Mouse (Mus musculus): ENCODE measurements around the gene Ifi35. TPM values are rescaled to one million over a fixed set of nuclear protein-coding genes. Genes with fewer than 3 reads are reported as not detected.

Gene Ifi35
- polyA plus RNA-seq, 1 experiment, result 14.8 TPM

- H3K4me3 ChIP-seq (ENCODE audit: insufficient read depth, low read depth, low read length), result no peak overlapping the region
- no peaks in the 10 kb centered on the region for H3K4me1 ChIP-seq (ENCODE audit: control insufficient read depth, insufficient read depth, insufficient read length, low read length)
- no peak overlapping the region for H3K27ac ChIP-seq (replicated peaks; ENCODE audit: low read depth, low read length)
Observed at GRCm38 (mm10) chr11:101507090-101507489, 58.9 kb downstream of the Ifi35 start.

Other genes with a start within 250 kb of the Ifi35 start
- 13.3 and 20.7 TPM in 2 replicates for gene Ezh1, start 221.9 kb upstream of the Ifi35 start, polyA plus RNA-seq (2012; ENCODE audit: insufficient read depth, insufficient read length, missing spikeins)
- 20.0 and 27.6 TPM in 2 replicates for gene Ramp2, start 202.4 kb upstream of the Ifi35 start, polyA plus RNA-seq (2012; ENCODE audit: insufficient read depth, insufficient read length, missing spikeins)
- gene Vps25, start 194.7 kb upstream of the Ifi35 start, polyA plus RNA-seq (2012; ENCODE audit: insufficient read depth, insufficient read length, missing spikeins), result 109 and 141 TPM in 2 replicates
- gene Wnk4, start 187.8 kb upstream of the Ifi35 start, polyA plus RNA-seq (2012; ENCODE audit: insufficient read depth, insufficient read length, missing spikeins), result not detected in 2 replicates
- 0.75 and 0.79 TPM in 2 replicates for gene Cntd1, start 169.4 kb upstream of the Ifi35 start, polyA plus RNA-seq (2012; ENCODE audit: insufficient read depth, insufficient read length, missing spikeins)
- 134 and 144 TPM in 2 replicates for gene Coa3, start 169.3 kb upstream of the Ifi35 start, polyA plus RNA-seq (2012; ENCODE audit: insufficient read depth, insufficient read length, missing spikeins)
- gene Becn1, start 146.1 kb upstream of the Ifi35 start, polyA plus RNA-seq (2012; ENCODE audit: insufficient read depth, insufficient read length, missing spikeins), result 38.3 and 48.7 TPM in 2 replicates
- gene Psme3, start 132.2 kb upstream of the Ifi35 start, polyA plus RNA-seq (2012; ENCODE audit: insufficient read depth, insufficient read length, missing spikeins), result 58.0 and 79.6 TPM in 2 replicates
- gene Aoc2, start 123.3 kb upstream of the Ifi35 start, polyA plus RNA-seq (2012; ENCODE audit: insufficient read depth, insufficient read length, missing spikeins), result 0.55 TPM in 1 of 2 replicates, not detected in the other
- gene Aoc3, start 117.8 kb upstream of the Ifi35 start, polyA plus RNA-seq (2012; ENCODE audit: insufficient read depth, insufficient read length, missing spikeins), result 156 and 209 TPM in 2 replicates
- not detected in 2 replicates for gene G6pc, start 80.8 kb upstream of the Ifi35 start, polyA plus RNA-seq (2012; ENCODE audit: insufficient read depth, insufficient read length, missing spikeins)
- gene Aarsd1, start 30.8 kb upstream of the Ifi35 start, polyA plus RNA-seq (2012; ENCODE audit: insufficient read depth, insufficient read length, missing spikeins), result 20.2 and 30.5 TPM in 2 replicates
- gene Gm27029, start 23.6 kb upstream of the Ifi35 start, polyA plus RNA-seq (2012; ENCODE audit: insufficient read depth, insufficient read length, missing spikeins), result 7.1 and 9.8 TPM in 2 replicates
- gene Rundc1, start 23.3 kb upstream of the Ifi35 start, polyA plus RNA-seq (2012; ENCODE audit: insufficient read depth, insufficient read length, missing spikeins), result 5.6 and 5.8 TPM in 2 replicates
- 3.8 and 4.2 TPM in 2 replicates for gene Ptges3l, start 23.1 kb upstream of the Ifi35 start, polyA plus RNA-seq (2012; ENCODE audit: insufficient read depth, insufficient read length, missing spikeins)
- gene Rpl27, start 6.1 kb upstream of the Ifi35 start, polyA plus RNA-seq (2012; ENCODE audit: insufficient read depth, insufficient read length, missing spikeins), result 376 and 386 TPM in 2 replicates
- gene Rnd2, start 16.6 kb downstream of the Ifi35 start, polyA plus RNA-seq (2012; ENCODE audit: insufficient read depth, insufficient read length, missing spikeins), result 3.7 and 3.8 TPM in 2 replicates
- 16.0 and 22.4 TPM in 2 replicates for gene Vat1, start 17.8 kb downstream of the Ifi35 start, polyA plus RNA-seq (2012; ENCODE audit: insufficient read depth, insufficient read length, missing spikeins)
- gene Brca1, start 103.5 kb downstream of the Ifi35 start, polyA plus RNA-seq (2012; ENCODE audit: insufficient read depth, insufficient read length, missing spikeins), result 0.48 TPM in 1 of 2 replicates, not detected in the other
- 125 and 139 TPM in 2 replicates for gene Nbr1, start 103.7 kb downstream of the Ifi35 start, polyA plus RNA-seq (2012; ENCODE audit: insufficient read depth, insufficient read length, missing spikeins)
- 31.8 and 39.5 TPM in 2 replicates for gene Tmem106a, start 133.8 kb downstream of the Ifi35 start, polyA plus RNA-seq (2012; ENCODE audit: insufficient read depth, insufficient read length, missing spikeins)
- not detected in 2 replicates for gene Gm11634, start 150.8 kb downstream of the Ifi35 start, polyA plus RNA-seq (2012; ENCODE audit: insufficient read depth, insufficient read length, missing spikeins)
- gene Rdm1, start 178.8 kb downstream of the Ifi35 start, polyA plus RNA-seq (2012; ENCODE audit: insufficient read depth, insufficient read length, missing spikeins), result 27.0 and 33.3 TPM in 2 replicates
- 3.5 and 3.8 TPM in 2 replicates for gene Arl4d, start 217.1 kb downstream of the Ifi35 start, polyA plus RNA-seq (2012; ENCODE audit: insufficient read depth, insufficient read length, missing spikeins)